Mouse (Mus musculus) layer of hippocampus, postnatal 25 days (tissue): ENCODE data around the gene Apc2. TPM values are rescaled to one million over a fixed set of nuclear protein-coding genes. Genes with fewer than 3 reads are reported as not detected.
A peak's percentile ranks its signal among the peaks of the same experiment; 100 is the strongest.
"Not testable (repeated sequence)": the region's sequence is repeated elsewhere in the genome, so short reads cannot be mapped to it uniquely, and the experiment has no call there.

ENCODE experiments used
- DNase-seq, 2 experiments: peaks; one replicate each; pipeline ENCODE4 v3.0.0; 2022; ENCODE audit warnings: mixed read lengths in 2 of 2, low spot score in 1 of 2; ENCODE audit errors: extremely low spot score in 1 of 2
- total RNA-seq, 2 experiments: library from RNA; stranded (reverse); gene quantifications; 2 replicates each; pipeline ENCODE4 v1.2.3; 2021

The Apc2 gene
- total RNA-seq, 2 experiments from 2014 or later = 101 to 115 TPM

- peak; percentile 81 to 97 for DNase-seq
These were observed 44.4 kb downstream of the Apc2 start for GRCm38 (mm10) chr10:80339941-80340750.

DNA sequence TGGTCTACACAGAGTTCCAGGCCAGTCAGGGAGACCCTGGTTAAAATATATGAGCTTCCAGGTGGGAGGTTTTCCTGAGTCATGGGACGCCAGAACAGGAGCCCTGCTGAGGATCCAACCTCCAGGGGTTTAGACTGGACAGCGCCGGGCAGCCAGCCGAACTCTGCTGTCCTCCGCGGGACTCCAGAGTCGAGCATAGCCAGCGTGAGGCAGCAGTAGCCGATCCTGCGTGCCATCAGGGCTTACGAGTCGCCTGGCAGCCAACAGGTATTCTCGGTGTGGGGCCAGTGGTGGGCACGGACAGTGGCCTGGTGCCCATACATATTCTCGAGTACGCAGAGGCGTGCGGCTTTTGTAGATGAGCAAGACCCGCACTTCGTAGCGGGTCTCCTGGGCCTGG, 45.2 kb downstream of the Apc2 start:
- no peak for DNase-seq

- no peak for DNase-seq
These were observed 45.9 kb downstream of the Apc2 start for GRCm38 (mm10) chr10:80341491-80342304.

DNA sequence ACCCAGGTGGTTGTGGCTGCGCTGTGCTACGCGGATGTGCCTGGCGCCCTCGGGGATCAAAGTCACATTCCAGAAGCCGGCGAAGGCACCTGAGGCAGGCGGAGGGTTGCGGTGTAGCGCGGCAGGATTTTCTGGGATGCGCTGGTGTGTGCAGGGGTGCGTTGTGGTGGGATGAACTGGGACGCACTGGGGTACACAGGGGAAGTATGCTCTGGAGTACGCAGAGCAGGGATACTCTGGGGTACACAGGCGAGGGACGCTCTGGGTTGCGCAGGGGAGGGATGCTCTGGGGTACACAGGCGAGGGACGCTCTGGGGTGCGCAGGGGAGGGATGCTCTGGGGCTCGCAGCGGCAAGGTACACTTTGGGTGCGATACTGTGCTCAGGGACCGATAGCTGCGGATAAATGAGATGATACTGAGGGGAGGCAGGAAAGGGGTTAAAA, 46.5 kb downstream of the Apc2 start:
- DNase-seq = no peak

- no peak for DNase-seq
These were observed 47.1 kb downstream of the Apc2 start for GRCm38 (mm10) chr10:80342749-80343424.

GRCm38 (mm10) chr10:80343425-80343895, 47.7 kb downstream of the Apc2 start:
- no peak for DNase-seq

- no peak for DNase-seq
These were observed 48.4 kb downstream of the Apc2 start for GRCm38 (mm10) chr10:80344131-80344661.

GRCm38 (mm10) chr10:80345122-80345521, 49.3 kb downstream of the Apc2 start:
- DNase-seq = no peak

DNA sequence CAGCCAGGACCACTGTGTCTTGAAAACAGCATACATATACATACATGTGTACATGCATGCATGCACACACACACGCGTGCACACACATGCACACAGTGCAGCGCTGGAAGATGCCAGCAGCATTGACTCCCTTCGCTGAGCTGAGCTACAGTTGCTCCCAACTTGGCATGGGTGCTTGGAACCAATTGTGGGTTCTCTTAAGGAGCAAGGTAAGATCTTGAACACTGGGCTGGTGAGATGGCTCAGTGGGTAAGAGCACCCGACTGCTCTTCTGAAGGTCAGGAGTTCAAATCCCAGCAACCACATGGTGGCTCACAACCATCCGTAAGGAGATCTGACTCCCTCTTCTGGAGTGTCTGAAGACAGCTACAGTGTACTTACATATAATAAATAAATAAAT, 50.2 kb downstream of the Apc2 start:
- not testable (repeated sequence) for DNase-seq

DNA sequence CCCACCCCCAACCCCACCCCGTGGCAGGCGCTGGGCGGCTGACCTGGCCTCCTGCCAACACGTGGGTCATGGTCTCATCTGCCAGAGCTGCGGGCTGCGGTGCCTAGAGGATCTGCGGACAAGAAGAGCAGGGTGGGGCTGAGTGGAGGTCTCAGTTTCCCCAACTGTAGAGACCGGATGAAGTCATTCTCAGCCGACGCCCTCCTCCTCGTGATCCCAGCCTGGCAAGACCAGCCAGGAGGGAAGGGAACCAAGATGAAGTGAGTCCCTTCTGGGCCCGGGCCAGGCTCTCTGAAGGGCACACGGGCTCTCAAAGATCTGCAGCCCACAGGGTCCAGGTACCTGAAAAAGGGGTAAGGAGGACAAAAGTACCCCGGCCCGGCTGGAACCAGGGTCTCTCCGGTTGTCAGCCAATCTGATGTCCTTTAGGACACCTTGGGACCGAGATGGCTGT, 51.8 kb downstream of the Apc2 start:
- no peak for DNase-seq

- DNase-seq = no peak
These were observed 52.5 kb downstream of the Apc2 start, which contains the start of gene Adamtsl5 for GRCm38 (mm10) chr10:80348244-80348781. Adamtsl5 (minus strand) TSS chr10:80348412.

- no peak for DNase-seq
These were observed 53.2 kb downstream of the Apc2 start for GRCm38 (mm10) chr10:80348981-80349380.

- DNase-seq = peak; percentile 83 to 97
These were observed 54.5 kb downstream of the Apc2 start for GRCm38 (mm10) chr10:80350292-80350691.

- no peak for DNase-seq
These were observed 56.1 kb downstream of the Apc2 start for GRCm38 (mm10) chr10:80351896-80352295.

- no peak for DNase-seq
These were observed 57.0 kb downstream of the Apc2 start for GRCm38 (mm10) chr10:80352727-80353126.

GRCm38 (mm10) chr10:80355431-80355830, 59.7 kb downstream of the Apc2 start:
- no peak for DNase-seq

GRCm38 (mm10) chr10:80356001-80356682, 60.4 kb downstream of the Apc2 start, which contains the start of gene Plk5:
Plk5 (plus strand) TSS chr10:80356459.
- no peak for DNase-seq

DNA sequence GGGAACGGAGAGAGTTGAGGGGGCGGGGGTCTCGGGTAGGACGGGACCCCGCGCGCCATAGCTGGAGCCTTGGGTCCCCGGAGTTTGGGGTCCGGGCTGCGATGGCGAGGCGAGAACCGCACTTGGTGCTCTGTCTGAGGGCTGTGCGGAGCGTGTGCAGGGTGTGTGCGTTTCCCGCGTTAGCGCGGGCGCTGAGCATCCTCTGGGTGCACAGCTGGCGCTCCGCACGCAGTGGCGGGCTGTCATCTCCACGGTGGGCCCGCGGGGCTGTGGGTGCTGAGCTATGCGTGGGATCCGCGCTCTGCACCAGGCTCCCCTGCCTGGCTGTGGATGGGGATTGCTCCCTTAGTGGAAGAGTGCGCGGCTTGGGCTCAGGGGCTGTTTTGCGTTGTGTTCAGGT, 61.0 kb downstream of the Apc2 start:
- no peak for DNase-seq

GRCm38 (mm10) chr10:80357336-80357735, 61.6 kb downstream of the Apc2 start:
- no peak for DNase-seq
